Mouse (Mus musculus): ENCODE data around the gene Agrp. TPM values are rescaled to one million over a fixed set of nuclear protein-coding genes. Genes with fewer than 3 reads are reported as not detected.
A peak's percentile ranks its signal among the peaks of the same experiment; 100 is the strongest.
"Not testable (repeated sequence)": the region's sequence is repeated elsewhere in the genome, so short reads cannot be mapped to it uniquely, and the experiment has no call there.

Agrp gene
- total RNA-seq, 2 experiments from 2014 or later, result 1.7 TPM; not detected in 1

- DNase-seq, result no peak
Measured at GRCm38 (mm10) chr8:105598777-105599176, 38.4 kb downstream of the Agrp start.

GRCm38 (mm10) chr8:105596362-105597034 is 40.7 kb downstream of the Agrp start:
- DNase-seq, result peak; percentile 78

DNA sequence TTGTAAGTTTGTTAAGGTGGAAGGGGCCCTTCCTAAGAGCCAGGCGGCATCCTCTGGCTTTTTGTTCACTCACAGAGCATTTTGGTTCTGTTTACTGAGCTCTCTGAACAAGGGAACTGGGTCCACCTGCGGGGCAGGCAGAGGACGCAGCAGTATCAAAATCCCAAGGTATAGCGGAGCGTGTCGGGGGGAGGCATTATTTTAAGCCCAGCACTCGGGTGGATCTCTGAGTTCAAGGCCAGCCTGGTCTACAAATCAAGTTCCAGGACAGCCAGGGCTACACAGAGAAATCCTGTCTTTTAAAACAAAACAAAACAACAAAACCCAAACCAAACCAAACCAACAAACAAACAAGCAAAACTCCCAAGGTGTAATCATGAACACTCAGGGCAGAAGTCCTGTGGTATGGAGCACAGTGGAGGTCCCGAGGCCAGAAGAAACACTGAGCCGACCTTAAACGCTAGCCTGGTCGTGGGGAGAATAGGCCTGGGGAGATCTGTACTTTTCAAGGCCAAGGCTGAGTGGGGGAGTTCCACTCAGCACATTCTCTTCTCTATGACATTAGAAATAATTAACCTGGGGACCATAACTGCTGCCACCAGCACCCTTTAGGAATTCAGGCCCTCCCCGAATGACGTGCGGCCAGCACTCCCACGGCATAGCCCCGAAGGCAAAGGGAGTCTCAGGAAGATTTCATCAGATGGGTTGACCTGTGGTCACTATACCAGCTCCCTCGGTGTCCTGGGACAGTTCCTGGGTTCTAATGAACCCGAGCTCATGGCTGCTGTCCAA is 42.5 kb downstream of the Agrp start:
- no peak for DNase-seq

DNA sequence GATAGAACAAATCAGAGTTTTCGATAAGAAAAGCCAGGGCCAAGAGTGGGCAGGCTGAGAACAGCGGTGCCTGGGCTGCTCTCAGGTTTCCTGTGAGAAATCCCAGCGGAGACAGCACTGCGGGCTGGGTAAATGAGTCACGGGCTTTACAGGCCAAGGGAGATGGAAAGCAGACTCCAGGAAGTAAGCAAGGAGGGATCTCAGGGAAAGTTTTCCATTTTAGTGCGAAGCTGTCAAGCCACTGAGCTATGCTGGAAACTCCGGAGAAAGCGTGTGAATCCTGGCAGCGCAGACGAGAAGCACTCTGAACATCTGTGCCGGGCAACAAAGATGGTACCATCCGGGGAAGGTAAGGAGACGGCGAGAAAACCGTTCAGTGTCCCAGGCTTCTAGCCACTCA is 43.3 kb downstream of the Agrp start:
- DNase-seq, result peak; percentile 49

DNA sequence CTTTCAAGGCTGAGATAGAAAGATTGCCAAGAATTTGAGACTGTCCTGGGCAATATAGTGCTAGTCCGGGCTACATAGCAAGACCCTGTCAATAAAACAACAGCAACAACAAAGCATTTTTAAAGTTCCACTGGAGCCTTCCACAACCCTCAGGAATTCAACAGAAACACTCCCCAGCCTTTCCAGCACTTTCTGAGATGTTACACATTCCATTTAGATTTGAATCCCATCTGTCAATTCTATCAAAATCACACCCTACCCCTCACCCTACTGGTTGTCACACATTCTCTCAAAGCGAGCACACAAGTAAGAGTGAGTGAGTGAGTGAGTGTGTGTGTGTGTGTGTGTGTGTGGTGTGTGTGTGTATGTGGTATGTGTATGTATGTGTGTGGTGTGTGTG is 44.8 kb downstream of the Agrp start:
- DNase-seq, result no peak

DNA sequence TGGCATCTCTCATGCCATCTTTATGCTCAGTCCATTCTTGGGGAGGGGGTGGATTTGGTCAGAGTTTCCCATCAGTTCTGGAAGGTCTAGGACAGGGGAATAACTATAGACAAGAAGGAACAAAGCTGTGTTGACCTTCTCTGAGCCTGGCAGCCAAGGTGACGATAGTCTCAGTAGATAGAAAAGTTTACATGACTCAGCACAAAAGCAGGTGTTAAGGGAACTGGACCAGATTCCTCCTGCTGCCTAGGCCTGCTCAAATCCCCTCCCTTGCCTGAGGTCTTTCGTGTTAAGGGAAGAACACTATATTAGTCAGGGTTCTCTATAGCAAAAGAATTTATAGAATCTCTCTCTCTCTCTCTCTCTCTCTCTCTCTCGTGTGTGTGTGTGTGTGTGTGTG is 57.5 kb downstream of the Agrp start:
- DNase-seq, result no peak

GRCm38 (mm10) chr8:105575538-105575937 is 61.7 kb downstream of the Agrp start:
- no peak for DNase-seq

- no peak for DNase-seq
Measured at GRCm38 (mm10) chr8:105574741-105575140, 62.5 kb downstream of the Agrp start.

GRCm38 (mm10) chr8:105573427-105573826 is 63.8 kb downstream of the Agrp start:
- peak; percentile 23 for DNase-seq

DNA sequence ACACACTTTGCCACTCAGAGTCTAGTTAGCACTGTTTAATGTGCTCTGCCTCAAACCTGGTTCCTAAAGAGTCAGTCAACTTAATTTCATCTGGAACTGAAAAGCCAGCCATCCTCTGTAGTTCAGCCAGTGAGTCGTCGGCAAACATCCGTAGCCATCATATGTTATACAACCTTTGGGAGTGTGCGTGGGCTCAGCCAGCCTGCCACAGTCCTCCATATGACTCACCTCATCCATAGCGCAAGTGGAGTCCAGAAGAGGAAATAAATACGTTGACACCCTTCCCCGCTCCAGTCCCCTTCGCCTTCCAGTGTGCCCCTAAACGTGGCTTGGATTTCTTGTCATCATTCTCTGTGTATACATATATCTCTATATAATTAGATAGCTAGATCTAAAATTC is 65.4 kb downstream of the Agrp start:
- DNase-seq, result no peak

DNA sequence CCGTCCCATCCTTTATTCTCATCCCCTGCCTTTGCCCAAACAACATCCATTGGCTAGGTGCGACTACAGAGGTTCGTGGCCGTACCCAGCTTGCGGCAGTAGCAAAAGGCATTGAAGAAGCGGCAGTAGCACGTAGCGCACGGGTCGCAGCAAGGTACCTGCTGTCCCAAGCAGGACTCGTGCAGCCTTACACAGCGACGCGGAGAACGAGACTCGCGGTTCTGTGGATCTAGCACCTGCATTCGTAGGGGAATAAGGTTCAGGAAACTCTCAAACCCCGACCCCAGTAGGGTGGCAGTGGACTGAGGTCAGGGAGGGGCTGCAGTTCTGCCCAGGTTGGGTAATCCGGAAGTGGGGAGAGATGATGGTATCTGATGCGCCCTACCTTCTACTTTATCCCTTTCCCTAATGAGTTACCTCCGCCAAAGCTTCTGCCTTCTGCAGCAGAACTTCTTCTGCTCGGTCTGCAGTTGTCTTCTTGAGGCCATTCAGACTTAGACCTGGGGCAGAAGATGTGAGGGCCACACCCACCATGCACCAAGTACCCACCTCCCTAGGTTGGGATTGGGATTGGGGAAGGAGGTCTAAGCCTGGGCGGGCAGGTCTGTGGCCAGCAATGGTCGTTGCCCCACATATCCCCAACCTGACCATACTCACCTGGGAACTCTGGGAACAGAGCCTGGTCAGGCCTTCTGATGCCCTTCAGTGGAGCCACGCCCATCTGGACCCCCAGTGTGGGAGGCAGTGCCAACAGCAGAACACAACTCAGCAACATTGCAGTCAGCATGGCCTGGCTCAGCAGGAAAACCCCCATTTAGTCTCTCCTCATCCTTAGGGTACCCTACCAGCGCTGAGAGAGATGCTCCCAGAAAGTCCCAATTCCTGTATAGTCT is 70.2 kb downstream of the Agrp start:
- DNase-seq, result peak; percentile 19

- DNase-seq, result peak; percentile 100
Measured at GRCm38 (mm10) chr8:105565952-105566702, 71.1 kb downstream of the Agrp start, which contains the start of gene Atp6v0d1. Gene Atp6v0d1 (minus strand): TSS chr8:105566047.

GRCm38 (mm10) chr8:105565401-105565881 is 71.8 kb downstream of the Agrp start:
- no peak for DNase-seq

DNA sequence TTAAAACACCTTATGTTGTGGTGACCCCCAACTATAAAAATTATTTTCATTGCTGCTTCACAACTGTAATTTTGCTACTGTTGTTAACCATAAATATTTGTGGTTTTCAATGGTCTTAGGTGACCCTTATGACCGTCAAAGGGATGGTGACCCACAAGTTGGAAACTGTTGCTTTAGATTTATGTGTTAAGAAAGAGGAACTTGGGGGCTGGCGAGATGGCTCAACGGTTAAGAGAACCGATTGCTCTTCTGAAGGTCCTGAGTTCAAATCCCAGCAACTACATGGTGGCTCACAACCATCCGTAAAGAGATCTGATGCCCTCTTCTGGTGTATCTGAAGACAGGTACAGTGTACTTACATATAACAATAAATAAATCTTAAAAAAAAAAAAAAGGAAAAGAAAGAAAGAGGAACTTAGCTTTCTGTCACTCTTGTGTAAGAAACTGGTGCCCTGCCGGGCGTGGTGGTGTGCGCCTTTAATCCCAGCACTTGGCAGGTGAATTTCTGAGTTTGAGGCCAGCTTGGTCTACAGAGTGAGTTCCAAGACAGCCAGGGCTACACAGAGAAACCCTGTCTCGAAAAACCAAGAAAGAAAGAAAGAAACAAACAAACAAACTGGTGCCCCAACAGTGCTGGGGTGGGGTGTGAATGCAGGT is 72.5 kb downstream of the Agrp start:
- not testable (repeated sequence) for DNase-seq

- DNase-seq, result no peak
Measured at GRCm38 (mm10) chr8:105563871-105564270, 73.3 kb downstream of the Agrp start.

DNA sequence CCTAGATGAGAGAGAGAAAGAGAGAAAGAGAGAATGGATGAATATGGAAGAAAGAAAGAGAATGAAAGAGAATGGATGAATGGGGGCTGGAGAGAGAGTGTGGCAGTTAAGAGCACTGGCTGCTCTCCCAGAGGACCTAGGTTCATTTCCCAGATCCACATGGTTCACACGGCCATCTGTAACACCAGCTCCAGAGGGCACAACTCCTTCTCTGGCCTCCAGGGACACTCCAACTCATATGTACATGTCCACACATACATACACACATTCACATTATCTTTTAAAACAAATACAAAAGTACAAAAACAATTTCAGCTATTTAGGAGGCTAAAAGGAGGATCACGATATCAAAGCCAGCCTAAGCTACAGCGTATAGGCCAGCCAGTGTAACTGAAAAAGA is 74.3 kb downstream of the Agrp start:
- no peak for DNase-seq

- no peak for DNase-seq
Measured at GRCm38 (mm10) chr8:105555230-105555629, 82.0 kb downstream of the Agrp start.

DNA sequence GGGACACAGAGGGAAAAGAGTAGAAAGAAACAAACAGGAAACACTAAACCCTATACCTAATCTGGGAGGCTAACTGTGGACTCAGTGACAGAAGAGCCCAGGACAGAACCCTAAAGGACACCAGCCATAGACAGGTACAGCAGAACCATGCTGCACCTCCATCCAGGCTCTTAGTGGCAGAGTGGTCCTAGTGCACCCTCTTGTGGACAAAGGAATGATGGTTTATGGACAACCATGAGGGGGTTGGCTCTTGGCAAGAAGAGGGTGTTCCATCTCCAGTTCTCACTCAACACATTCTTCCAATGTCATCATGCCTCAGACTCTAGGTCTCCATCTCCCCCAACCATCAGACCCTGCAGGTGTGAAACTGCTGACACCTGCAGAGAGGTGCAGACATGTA is 83.1 kb downstream of the Agrp start:
- peak; percentile 61 for DNase-seq

DNA sequence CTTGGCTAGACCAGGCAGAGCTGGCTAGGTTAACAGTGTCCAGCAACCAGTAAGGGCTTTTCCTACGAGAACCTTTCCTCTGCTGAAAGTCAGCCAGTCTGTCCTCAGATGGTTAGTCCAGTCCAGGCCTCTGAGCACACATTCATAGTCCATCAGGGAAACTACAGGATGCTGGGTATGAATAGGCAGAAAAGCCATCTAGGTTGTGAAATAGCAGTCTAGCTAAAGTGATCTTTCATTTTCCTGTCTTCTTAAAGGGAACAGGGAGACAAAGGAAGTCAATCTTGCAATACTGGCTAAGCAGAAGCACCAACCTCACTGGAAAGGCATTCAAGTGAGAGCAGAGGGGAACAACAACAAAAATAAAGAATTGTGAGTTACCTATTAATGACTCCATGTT is 84.4 kb downstream of the Agrp start:
- DNase-seq, result peak; percentile 9

GRCm38 (mm10) chr8:105552032-105552431 is 85.2 kb downstream of the Agrp start:
- no peak for DNase-seq

GRCm38 (mm10) chr8:105550083-105550482 is 87.1 kb downstream of the Agrp start:
- DNase-seq, result no peak
